Mouse (Mus musculus) left cerebral cortex, adult 9 months (tissue): Measurements from ENCODE around the gene Abca3.

ENCODE experiments used
- DNase-seq, 2 experiments: peaks; one replicate each; pipeline ENCODE4 v3.0.0; 2022; ENCODE audit warnings: low spot score in 2 of 2

The Abca3 gene

GRCm38 (mm10) chr17:24351760-24352357, at the start of gene Abca3:
Gene Abca3, plus strand, starts transcription at chr17:24351950.
- peak; percentile 94 to 97 for DNase-seq

- DNase-seq = peak in 1 of 2 experiments; percentile 13
Observed at GRCm38 (mm10) chr17:24307500-24307899, 44.2 kb upstream of the Abca3 start.

- DNase-seq = peak; percentile 13 to 34
Observed at GRCm38 (mm10) chr17:24320826-24321225, 30.9 kb upstream of the Abca3 start.

GRCm38 (mm10) chr17:24325051-24325450, 26.7 kb upstream of the Abca3 start:
- no peak for DNase-seq

GRCm38 (mm10) chr17:24327656-24328055, 24.1 kb upstream of the Abca3 start:
- DNase-seq = no peak

GRCm38 (mm10) chr17:24344672-24345071, 7.1 kb upstream of the Abca3 start:
- DNase-seq = no peak

- no peak for DNase-seq
Observed at GRCm38 (mm10) chr17:24346831-24347230, 4.9 kb upstream of the Abca3 start.

- DNase-seq = no peak
Observed at GRCm38 (mm10) chr17:24349176-24349575, 2.6 kb upstream of the Abca3 start.

- no peak for DNase-seq
Observed at GRCm38 (mm10) chr17:24350926-24351759, 607 bp upstream of the Abca3 start, which contains the start of gene Abca17. Gene Abca17, minus strand, starts transcription at chr17:24351068.

- DNase-seq = no peak
Observed at GRCm38 (mm10) chr17:24352370-24353194, 832 bp downstream of the Abca3 start.

GRCm38 (mm10) chr17:24353960-24354359, 2.2 kb downstream of the Abca3 start:
- no peak for DNase-seq

GRCm38 (mm10) chr17:24355284-24355683, 3.5 kb downstream of the Abca3 start:
- DNase-seq = no peak

- DNase-seq = no peak
Observed at GRCm38 (mm10) chr17:24359006-24359405, 7.3 kb downstream of the Abca3 start.

GRCm38 (mm10) chr17:24359903-24360302, 8.2 kb downstream of the Abca3 start:
- DNase-seq = no peak

GRCm38 (mm10) chr17:24360841-24361240, 9.1 kb downstream of the Abca3 start:
- no peak for DNase-seq

GRCm38 (mm10) chr17:24361291-24361690, 9.5 kb downstream of the Abca3 start:
- no peak for DNase-seq

GRCm38 (mm10) chr17:24362527-24362926, 10.8 kb downstream of the Abca3 start:
- no peak for DNase-seq

GRCm38 (mm10) chr17:24364461-24364860, 12.7 kb downstream of the Abca3 start:
- no peak for DNase-seq

- DNase-seq = no peak
Observed at GRCm38 (mm10) chr17:24365863-24366262, 14.1 kb downstream of the Abca3 start.

GRCm38 (mm10) chr17:24375094-24375712, 23.5 kb downstream of the Abca3 start:
- DNase-seq = no peak

GRCm38 (mm10) chr17:24375886-24376285, 24.1 kb downstream of the Abca3 start:
- DNase-seq = no peak

GRCm38 (mm10) chr17:24378496-24378895, 26.7 kb downstream of the Abca3 start:
- DNase-seq = no peak
